Mouse (Mus musculus) hindbrain, embryonic 12.5 days (tissue): ENCODE data around the gene Tmem234. TPM values are rescaled to one million over a fixed set of nuclear protein-coding genes. Genes with fewer than 3 reads are reported as not detected.

ENCODE experiments used
- ATAC-seq: fragments of 200-750 bp; cut with Nextera tagmentation; 2 replicates; pipeline ENCODE4 v1.8.0; 2017; ENCODE audit warnings: moderate TSS enrichment; ENCODE audit not compliant: low FRiP score
- H3K27ac ChIP-seq: fragments of 300-500 bp; sonication (generic); 2 replicates; pipeline ENCODE4 v1.5.1; 2016; ENCODE audit warnings: mild to moderate bottlenecking
- H3K27me3 ChIP-seq: fragments of 300-500 bp; sonication (generic); 2 replicates; pipeline ENCODE4 v1.6.1; 2016; ENCODE audit warnings: mild to moderate bottlenecking
- H3K36me3 ChIP-seq: fragments of 300-500 bp; sonication (generic); 2 replicates; pipeline ENCODE4 v1.6.1; 2016; ENCODE audit warnings: mild to moderate bottlenecking
- H3K4me1 ChIP-seq: fragments of 300-500 bp; sonication (generic); 2 replicates; pipeline ENCODE4 v1.6.1; 2016
- H3K4me2 ChIP-seq: fragments of 300-500 bp; sonication (generic); replicated peaks from 2 replicates; pipeline ENCODE4 v1.6.1; 2016; ENCODE audit warnings: mild to moderate bottlenecking
- H3K4me3 ChIP-seq: fragments of 300-500 bp; sonication (generic); 2 replicates; pipeline ENCODE4 v1.5.1; 2016; ENCODE audit warnings: mild to moderate bottlenecking
- H3K9ac ChIP-seq: fragments of 300-500 bp; sonication (generic); 2 replicates; pipeline ENCODE4 v1.6.1; 2016; ENCODE audit warnings: mild to moderate bottlenecking, moderate library complexity
- H3K9me3 ChIP-seq: fragments of 300-500 bp; sonication (generic); replicated peaks from 2 replicates; pipeline ENCODE4 v1.6.1; 2016; ENCODE audit warnings: mild to moderate bottlenecking
- WGBS: fragments of 180-500 bp; shearing (Covaris S2); methylation state at CpG from one replicate; pipeline ENCODE4 v1.1.7; 2016; 5-methylcytosine and 5-hydroxymethylcytosine counted together
- microRNA-seq: library from miRNA; unstranded; fragments of <30 nt; microRNA quantifications from one replicate; pipeline ENCODE4, GENCODE M21; 2017
- polyA plus RNA-seq: library from polyadenylated mRNA; unstranded; fragments of >200 nt; fragmentation: Nextera tagmentation; extraction: Ambion mirVana; gene quantifications from 2 replicates; pipeline ENCODE4 v1.2.1, GENCODE M21; 2016

Tmem234 gene
- polyA plus RNA-seq, 1 experiment from 2014 or later, result 174 TPM

GRCm38 (mm10) chr4:129661584-129661983 is 61.1 kb downstream of the Tmem234 start:
- peaks cover 46% of the 10 kb centered on the region for H3K36me3 ChIP-seq
- H3K4me1 ChIP-seq, result no peaks in the 10 kb centered on the region

GRCm38 (mm10) chr4:129662255-129662813 is 61.9 kb downstream of the Tmem234 start:
- H3K4me1 ChIP-seq, result no peaks in the 10 kb centered on the region
- no peaks in the 10 kb centered on the region for H3K27me3 ChIP-seq
- peaks cover 38% of the 10 kb centered on the region for H3K36me3 ChIP-seq
- no peak overlapping the region for H3K4me3 ChIP-seq
- ATAC-seq, result no peak
- WGBS, result 98% methylated on average over 3 of the region's 3 CpGs
- no peak overlapping the region for H3K9ac ChIP-seq
- no peak overlapping the region for H3K4me2 ChIP-seq
- no peaks in the 10 kb centered on the region for H3K9me3 ChIP-seq
- H3K27ac ChIP-seq, result no peak overlapping the region

More at GRCm38 (mm10) chr4:129661584-129661983, 61.1 kb downstream of the Tmem234 start:
- Histone ChIP-seq H3K27me3 (no peaks in the 10 kb centered on the region), H3K4me3 (no peak overlapping the region), H3K9ac (no peak overlapping the region), H3K9me3 (no peaks in the 10 kb centered on the region), H3K27ac (no peak overlapping the region), H3K4me2 (no peak overlapping the region)
- 93% methylated on average over 3 of the region's 3 CpGs for WGBS
- ATAC-seq, result no peak

- WGBS, result 9% methylated on average over 12 of the region's 12 CpGs
- Histone ChIP-seq H3K9ac (peak overlapping the region; percentile 96), H3K27me3 (no peaks in the 10 kb centered on the region), H3K4me3 (peak overlapping the region; percentile 99), H3K4me2 (peak overlapping the region; percentile 98), H3K9me3 (no peaks in the 10 kb centered on the region), H3K36me3 (peaks cover 10% of the 10 kb centered on the region), H3K4me1 (peaks cover 17% of the 10 kb centered on the region), H3K27ac (peak overlapping the region; percentile 96)
- no peak; the same call in 1 of the 2 replicates for ATAC-seq
Observed at GRCm38 (mm10) chr4:129671491-129672082, 71.1 kb downstream of the Tmem234 start.

GRCm38 (mm10) chr4:129672083-129672877 is 71.8 kb downstream of the Tmem234 start, which contains the start of gene Kpna6:
Kpna6 (minus strand) TSS chr4:129672767.
- under 1% methylated on average over 65 of the region's 65 CpGs for WGBS
- H3K27ac ChIP-seq, result peak within 1 kb of the TSS; percentile 96
- H3K4me3 ChIP-seq, result peak within 1 kb of the TSS; percentile 99
- H3K36me3 ChIP-seq, result peaks cover 17% of the 10 kb centered on the region
- peak within 1 kb of the TSS; percentile 96 for H3K9ac ChIP-seq
- H3K4me2 ChIP-seq, result peak within 1 kb of the TSS; percentile 98
- ATAC-seq, result peak; percentile 91
- no peaks in the 10 kb centered on the region for H3K27me3 ChIP-seq
- no peaks in the 10 kb centered on the region for H3K9me3 ChIP-seq
- peaks cover 17% of the 10 kb centered on the region for H3K4me1 ChIP-seq

- Histone ChIP-seq H3K36me3 (peaks cover 21% of the 10 kb centered on the region), H3K4me3 (peak overlapping the region; percentile 99), H3K4me1 (peaks cover 17% of the 10 kb centered on the region), H3K27me3 (no peaks in the 10 kb centered on the region), H3K9ac (peak overlapping the region; percentile 96; the same call in 1 of the 2 replicates), H3K9me3 (no peaks in the 10 kb centered on the region), H3K27ac (peak overlapping the region; percentile 96), H3K4me2 (peak overlapping the region; percentile 98)
- 10% methylated on average over 10 of the region's 10 CpGs for WGBS
- no peak for ATAC-seq
Observed at GRCm38 (mm10) chr4:129672878-129673449, 72.5 kb downstream of the Tmem234 start.

Small RNAs within 50 kb of the gene (microRNA-seq; reads per million reads assigned to microRNA genes)
- gene Mir8119, result not detected

Other genes starting within 250 kb of the Tmem234 start
- gene Zbtb8a, start 222.6 kb upstream of the Tmem234 start, polyA plus RNA-seq, result 16.1 and 17.7 TPM in 2 replicates
- gene Zbtb8b, start 159.8 kb upstream of the Tmem234 start, polyA plus RNA-seq, result 6.0 and 6.4 TPM in 2 replicates
- 33.0 TPM in 2 replicates for gene Bsdc1, start 139.1 kb upstream of the Tmem234 start, polyA plus RNA-seq
- gene Tssk3, start 109.6 kb upstream of the Tmem234 start, polyA plus RNA-seq, result not detected in 2 replicates
- gene Fam229a, start 109.5 kb upstream of the Tmem234 start, polyA plus RNA-seq, result 0.46 TPM in 1 of 2 replicates, not detected in the other
- 1,978 and 2,031 TPM in 2 replicates for gene Marcksl1, start 87.1 kb upstream of the Tmem234 start, polyA plus RNA-seq
- gene Hdac1, start 58.0 kb upstream of the Tmem234 start, polyA plus RNA-seq, result 168 and 178 TPM in 2 replicates
- gene Lck, start 27.0 kb upstream of the Tmem234 start, polyA plus RNA-seq, result 6.4 and 7.1 TPM in 2 replicates
- 1.7 and 2.5 TPM in 2 replicates for gene Fam167b, start 22.1 kb upstream of the Tmem234 start, polyA plus RNA-seq
- 187 and 204 TPM in 2 replicates for gene Eif3i, start within 50 bp of the Tmem234 start, polyA plus RNA-seq
- 2.4 and 3.1 TPM in 2 replicates for gene Dcdc2b, start 13.6 kb downstream of the Tmem234 start, polyA plus RNA-seq
- 30.0 and 31.8 TPM in 2 replicates for gene Iqcc, start 18.4 kb downstream of the Tmem234 start, polyA plus RNA-seq
- 85.9 and 91.5 TPM in 2 replicates for gene Ccdc28b, start 23.3 kb downstream of the Tmem234 start, polyA plus RNA-seq
- gene Txlna, start 40.4 kb downstream of the Tmem234 start, polyA plus RNA-seq, result 90.8 and 91.1 TPM in 2 replicates
- 16.0 and 18.8 TPM in 2 replicates for gene Kpna6, start 72.1 kb downstream of the Tmem234 start, polyA plus RNA-seq
- gene Tmem39b, start 96.2 kb downstream of the Tmem234 start, polyA plus RNA-seq, result 15.0 and 16.4 TPM in 2 replicates
- 215 and 227 TPM in 2 replicates for gene Khdrbs1, start 141.6 kb downstream of the Tmem234 start, polyA plus RNA-seq
- gene Ptp4a2, start 210.6 kb downstream of the Tmem234 start, polyA plus RNA-seq, result 347 and 360 TPM in 2 replicates